Mouse (Mus musculus) spleen, adult 2 months (tissue): ENCODE measurements around the gene Tma7.

Experiments
- CTCF ChIP-seq: fragments of 200-500 bp; IDR thresholded peaks from 2 replicates; pipeline ENCODE4 v1.5.1; 2011; ENCODE audit warnings: mild to moderate bottlenecking, inconsistent platforms; ENCODE audit not compliant: insufficient read depth, insufficient read length, insufficient replicate concordance; ENCODE audit errors: extremely low read depth
- POLR2A ChIP-seq: fragments of 200-500 bp; IDR thresholded peaks from 2 replicates; pipeline ENCODE4 v1.6.1; 2011; ENCODE audit warnings: low read depth, low read length, inconsistent platforms

- TF ChIP-seq CTCF (no peak; the same call in 1 of the 2 replicates), POLR2A (no peak)
These were observed 40.2 kb upstream of the Tma7 start for GRCm38 (mm10) chr9:109122553-109123085.
